Mouse (Mus musculus) E14TG2a.4 (cell line): ENCODE results near the gene Nuak2.

Experiments
- H3K27me3 ChIP-seq: 2 replicates; pipeline ENCODE4 v1.6.1; 2014; ENCODE audit warnings: low read length, control low read depth; ENCODE audit not compliant: insufficient read depth
- H3K36me3 ChIP-seq: 2 replicates; pipeline ENCODE4 v1.6.1; 2014; ENCODE audit warnings: low read length, control low read depth; ENCODE audit not compliant: insufficient read depth
- H3K4me1 ChIP-seq: replicated peaks from 2 replicates; pipeline ENCODE4 v1.6.1; 2014; ENCODE audit warnings: low read depth, low read length, control low read depth
- H3K4me3 ChIP-seq: replicated peaks from 2 replicates; pipeline ENCODE4 v1.5.1; 2014; ENCODE audit warnings: mild to moderate bottlenecking, low read length
- H3K9me3 ChIP-seq: 2 replicates; pipeline ENCODE4 v1.6.1; 2014; ENCODE audit warnings: low read length, control low read depth
- CTCF ChIP-seq: conservative IDR thresholded peaks from 2 replicates; pipeline ENCODE4 v1.5.1; 2014; ENCODE audit warnings: low read length
- NANOG ChIP-seq: IDR thresholded peaks from 2 replicates; pipeline ENCODE4 v1.6.1; 2014; ENCODE audit warnings: borderline replicate concordance, low read length, mixed read lengths
- POU5F1 ChIP-seq: IDR thresholded peaks from 2 replicates; pipeline ENCODE4 v1.6.1; 2014; ENCODE audit warnings: low read length, borderline replicate concordance

Nuak2 gene

GRCm38 (mm10) chr1:132336921-132337320, 21.0 kb downstream of the Nuak2 start:
- TF ChIP-seq NANOG: no peak
- no peak for TF ChIP-seq CTCF
- TF ChIP-seq POU5F1: no peak
- peaks cover 5% of the 10 kb centered on the region; the same call in 1 of the 2 replicates for H3K27me3 ChIP-seq
- peaks cover 12% of the 10 kb centered on the region for H3K36me3 ChIP-seq

GRCm38 (mm10) chr1:132338027-132338660, 22.2 kb downstream of the Nuak2 start:
- H3K9me3 ChIP-seq: no peaks in the 10 kb centered on the region
- H3K4me1 ChIP-seq: peaks cover 84% of the 10 kb centered on the region
- no peaks in the 10 kb centered on the region; the same call in 1 of the 2 replicates for H3K27me3 ChIP-seq
- H3K4me3 ChIP-seq: no peak overlapping the region
- no peaks in the 10 kb centered on the region for H3K36me3 ChIP-seq
- TF ChIP-seq NANOG: no peak
- TF ChIP-seq POU5F1: no peak
- TF ChIP-seq CTCF: no peak

More at GRCm38 (mm10) chr1:132336921-132337320, 21.0 kb downstream of the Nuak2 start:
- H3K4me1 ChIP-seq: peaks cover 85% of the 10 kb centered on the region
- H3K4me3 ChIP-seq: no peak overlapping the region
- H3K9me3 ChIP-seq: no peaks in the 10 kb centered on the region

GRCm38 (mm10) chr1:132341731-132342501, 26.0 kb downstream of the Nuak2 start:
- no peaks in the 10 kb centered on the region for H3K9me3 ChIP-seq
- peaks cover 66% of the 10 kb centered on the region for H3K4me1 ChIP-seq
- peak overlapping the region; percentile 35 for H3K4me3 ChIP-seq
- no peaks in the 10 kb centered on the region for H3K27me3 ChIP-seq
- TF ChIP-seq CTCF (no peak), POU5F1 (no peak), NANOG (no peak)
- no peaks in the 10 kb centered on the region for H3K36me3 ChIP-seq

- TF ChIP-seq CTCF (no peak), NANOG (no peak), POU5F1 (no peak)
- Histone ChIP-seq H3K4me3 (no peak overlapping the region; the same call in 1 of the 2 replicates), H3K4me1 (peaks cover 63% of the 10 kb centered on the region), H3K36me3 (no peaks in the 10 kb centered on the region), H3K9me3 (no peaks in the 10 kb centered on the region), H3K27me3 (no peaks in the 10 kb centered on the region)
These were observed 26.6 kb downstream of the Nuak2 start for GRCm38 (mm10) chr1:132342518-132342917.

GRCm38 (mm10) chr1:132343191-132343590, 27.3 kb downstream of the Nuak2 start:
- Histone ChIP-seq H3K4me1 (peaks cover 58% of the 10 kb centered on the region), H3K36me3 (no peaks in the 10 kb centered on the region), H3K27me3 (no peaks in the 10 kb centered on the region), H3K9me3 (no peaks in the 10 kb centered on the region), H3K4me3 (no peak overlapping the region)
- TF ChIP-seq NANOG: no peak
- TF ChIP-seq POU5F1: no peak
- TF ChIP-seq CTCF: no peak

GRCm38 (mm10) chr1:132343656-132344055, 27.7 kb downstream of the Nuak2 start:
- Histone ChIP-seq H3K4me1 (peaks cover 53% of the 10 kb centered on the region), H3K4me3 (no peak overlapping the region), H3K36me3 (no peaks in the 10 kb centered on the region), H3K9me3 (no peaks in the 10 kb centered on the region), H3K27me3 (no peaks in the 10 kb centered on the region)
- TF ChIP-seq CTCF (no peak), POU5F1 (no peak), NANOG (no peak)

GRCm38 (mm10) chr1:132345514-132345913, 29.6 kb downstream of the Nuak2 start:
- Histone ChIP-seq H3K27me3 (no peaks in the 10 kb centered on the region), H3K4me1 (peaks cover 46% of the 10 kb centered on the region), H3K36me3 (no peaks in the 10 kb centered on the region), H3K4me3 (no peak overlapping the region), H3K9me3 (peaks cover 1% of the 10 kb centered on the region; the same call in 1 of the 2 replicates)
- TF ChIP-seq NANOG: no peak
- TF ChIP-seq CTCF: no peak
- TF ChIP-seq POU5F1: no peak

- Histone ChIP-seq H3K4me1 (peaks cover 40% of the 10 kb centered on the region), H3K9me3 (peaks cover 7% of the 10 kb centered on the region), H3K4me3 (no peak overlapping the region), H3K27me3 (no peaks in the 10 kb centered on the region), H3K36me3 (no peaks in the 10 kb centered on the region)
- no peak for TF ChIP-seq CTCF
- no peak for TF ChIP-seq POU5F1
- TF ChIP-seq NANOG: no peak
These were observed 30.4 kb downstream of the Nuak2 start for GRCm38 (mm10) chr1:132346134-132346851.
